Comparison of ENCODE assay signal across 8 mouse cellular contexts in genomic region chr5:122644111-122644607, GRCm38 (mm10). TPM values are rescaled to one million over a fixed set of nuclear protein-coding genes. Genes with fewer than 3 reads are reported as not detected.
A peak's percentile ranks its signal among the peaks of the same experiment; 100 is the strongest.
DNase-seq lines count a peak whose midpoint lies in the region; ATAC-seq and TF ChIP-seq lines count a peak whose summit lies in the region.

No protein-coding gene starts in this region.

- peak overlapping the region; percentile 11; the same call in 1 of the 2 replicates for H3K4me2 ChIP-seq in intestine, embryonic 14.5 days (ENCODE audit: low read length)
- peak overlapping the region; percentile 16 for H3K4me2 ChIP-seq in stomach, embryonic 15.5 days

- H3K27ac ChIP-seq in layer of hippocampus, adult 2 months = peak overlapping the region; percentile 81
- H3K27ac ChIP-seq in MEL (ENCODE audit: control insufficient read depth, low read depth, low read length) (peak overlapping the region; percentile 64), macrophage (peak overlapping the region; percentile 94)
- H3K27ac ChIP-seq in intestine, embryonic 14.5 days (ENCODE audit: low read depth) = no peak overlapping the region
- H3K27ac ChIP-seq in stomach, embryonic 15.5 days = peak overlapping the region; percentile 40; the same call in 1 of the 2 replicates

- DNase-seq in layer of hippocampus, adult 2 months (ENCODE audit: low spot score in 2 of 2) = no peak
- DNase-seq in layer of hippocampus, postnatal 36 days = no peak
- peak; percentile 83 for DNase-seq in MEL (ENCODE audit: low read depth, low spot score)
- DNase-seq in cerebellum, postnatal 36 days = peak; percentile 26 to 33
- DNase-seq in intestine, embryonic 14.5 days (ENCODE audit: low spot score) = no peak
- no peak for DNase-seq in gastrocnemius, postnatal 4 days (ENCODE audit: low spot score in 2 of 2)

- TF ChIP-seq CTCF in layer of hippocampus, adult 2 months (conservative IDR thresholded peaks at IDR 0.05) = no peak
- no peak for TF ChIP-seq CTCF in MEL (IDR thresholded peaks at IDR 0.05 in 2 of 3, conservative IDR thresholded peaks at IDR 0.05 in 1 of 3; ENCODE audit: control insufficient read depth in 1 of 3, insufficient read depth in 1 of 3, low read depth in 2 of 3, low read length in 3 of 3, poor library complexity in 1 of 3, severe bottlenecking in 1 of 3)

- peak; percentile 52 to 83 for TF ChIP-seq EP300 in MEL (IDR thresholded peaks at IDR 0.05; ENCODE audit: low read depth in 1 of 2, low read length in 2 of 2)

- ATAC-seq in intestine, embryonic 14.5 days (replicated peaks; ENCODE audit: low FRiP score, low TSS enrichment, low read depth) = no peak
- ATAC-seq in stomach, embryonic 15.5 days (ENCODE audit: insufficient read depth, low FRiP score, low read depth) = no peak

- no peaks in the 10 kb centered on the region for H3K9me3 ChIP-seq in MEL (replicated peaks; ENCODE audit: insufficient read depth, low read length)
- no peaks in the 10 kb centered on the region for H3K9me3 ChIP-seq in intestine, embryonic 14.5 days (ENCODE audit: control insufficient read depth, low read length)
- H3K9me3 ChIP-seq in stomach, embryonic 15.5 days = no peaks in the 10 kb centered on the region

- no peaks in the 10 kb centered on the region for H3K27me3 ChIP-seq in MEL (ENCODE audit: control insufficient read depth in 1 of 2, insufficient read depth in 2 of 2, low read length in 2 of 2)
- no peaks in the 10 kb centered on the region for H3K27me3 ChIP-seq in intestine, embryonic 14.5 days (replicated peaks; ENCODE audit: control insufficient read depth, insufficient read depth, low read length)
- no peaks in the 10 kb centered on the region for H3K27me3 ChIP-seq in stomach, embryonic 15.5 days (replicated peaks)

- no peak for TF ChIP-seq POLR2A in MEL (IDR thresholded peaks at IDR 0.05; ENCODE audit: control insufficient read depth in 1 of 2, insufficient read depth in 1 of 2, low read depth in 1 of 2, low read length in 2 of 2, poor library complexity in 1 of 2)

- H3K9ac ChIP-seq in MEL (ENCODE audit: control insufficient read depth, low read depth, low read length, poor library complexity, severe bottlenecking) = peak overlapping the region; percentile 47
- H3K9ac ChIP-seq in intestine, embryonic 14.5 days (ENCODE audit: low read length) = no peak overlapping the region
- no peak overlapping the region for H3K9ac ChIP-seq in stomach, embryonic 15.5 days

- 55% methylated on average over 15 of the region's 15 CpGs for WGBS in intestine, embryonic 14.5 days
- under 1% methylated on average over 15 of the region's 15 CpGs for WGBS in macrophage (ENCODE audit: missing documents)
- WGBS in stomach, embryonic 15.5 days = 62% methylated on average over 15 of the region's 15 CpGs

- peaks cover 0 to 33% of the 10 kb centered on the region in 2 experiments; a peak in 2 of 4 replicates for H3K36me3 ChIP-seq in MEL (ENCODE audit: control insufficient read depth in 1 of 2, insufficient read depth in 2 of 2, low read length in 2 of 2)
- no peaks in the 10 kb centered on the region for H3K36me3 ChIP-seq in intestine, embryonic 14.5 days (ENCODE audit: control insufficient read depth, insufficient read depth, low read length)
- peaks cover 28% of the 10 kb centered on the region; the same call in 1 of the 2 replicates for H3K36me3 ChIP-seq in macrophage (ENCODE audit: inconsistent target)
- H3K36me3 ChIP-seq in stomach, embryonic 15.5 days = no peaks in the 10 kb centered on the region

- TF ChIP-seq RAD21 in MEL (IDR thresholded peaks at IDR 0.05; ENCODE audit: low read depth, low read length) = no peak; the same call in 1 of the 2 replicates

- H3K4me1 ChIP-seq in MEL (ENCODE audit: control insufficient read depth in 1 of 2, insufficient read depth in 2 of 2, low read length in 2 of 2) = peaks cover 15 to 41% of the 10 kb centered on the region in 2 experiments
- H3K4me1 ChIP-seq in intestine, embryonic 14.5 days (replicated peaks; ENCODE audit: control insufficient read depth, insufficient read depth, low read length) = peaks cover 4% of the 10 kb centered on the region; the same call in 1 of the 2 replicates
- no peaks in the 10 kb centered on the region for H3K4me1 ChIP-seq in stomach, embryonic 15.5 days

- peaks cover 9% of the 10 kb centered on the region for H3K79me2 ChIP-seq in MEL (ENCODE audit: control insufficient read depth, insufficient read depth, low read length, poor library complexity)
- peaks cover 41% of the 10 kb centered on the region for H3K79me2 ChIP-seq in macrophage (ENCODE audit: inconsistent target)

- peak overlapping the region; percentile 51 for H3K4me3 ChIP-seq in layer of hippocampus, adult 2 months
- H3K4me3 ChIP-seq in MEL (ENCODE audit: control insufficient read depth in 1 of 2, insufficient read depth in 1 of 2, low read depth in 2 of 2, low read length in 2 of 2) (peak overlapping the region; percentile 46 to 70), macrophage (ENCODE audit: inconsistent target) (peak overlapping the region; percentile 69)
- no peak overlapping the region for H3K4me3 ChIP-seq in intestine, embryonic 14.5 days (ENCODE audit: low read depth, low read length)
- peak overlapping the region; percentile 5; the same call in 1 of the 2 replicates for H3K4me3 ChIP-seq in stomach, embryonic 15.5 days (replicated peaks)

TF ChIP-seq in MEL, 35 proteins besides CTCF, POLR2A, EP300 and RAD21 (continues in another document):
- peak; percentile 72 for TF ChIP-seq MXI1 (IDR thresholded peaks at IDR 0.05; ENCODE audit: low read depth, low read length)
- no peak for TF ChIP-seq E2F4 (IDR thresholded peaks at IDR 0.05; ENCODE audit: borderline replicate concordance, low read depth, low read length)
- TF ChIP-seq RCOR1 (IDR thresholded peaks at IDR 0.05; ENCODE audit: low read depth, low read length) = peak; percentile 85
- peak; percentile 66 for TF ChIP-seq TAL1 (IDR thresholded peaks at IDR 0.05; ENCODE audit: low read length)
- TF ChIP-seq CHD1 (IDR thresholded peaks at IDR 0.05; ENCODE audit: low read depth, low read length) = peak; percentile 82; the same call in 1 of the 2 replicates
- peak; percentile 32; the same call in 1 of the 2 replicates for TF ChIP-seq BHLHE40 (IDR thresholded peaks at IDR 0.05; ENCODE audit: borderline replicate concordance, low read depth, low read length)
- 0 out of 4 replicates have a peak, but pooled peaks of 1 of the 2 experiments have one; percentile 10 for TF ChIP-seq USF2 (IDR thresholded peaks at IDR 0.05; ENCODE audit: borderline replicate concordance in 1 of 2, insufficient read depth in 1 of 2, low read depth in 1 of 2, low read length in 2 of 2)
- peak; percentile 64 for TF ChIP-seq SIN3A (IDR thresholded peaks at IDR 0.05; ENCODE audit: low read length)
- no peak for TF ChIP-seq ELF1 (IDR thresholded peaks at IDR 0.05; ENCODE audit: low read depth, low read length)
- TF ChIP-seq TCF12 (IDR thresholded peaks at IDR 0.05; ENCODE audit: low read depth, low read length) = peak; percentile 69
- no peak for TF ChIP-seq TBP (IDR thresholded peaks at IDR 0.05; ENCODE audit: low read depth, low read length)
- TF ChIP-seq GABPA (IDR thresholded peaks at IDR 0.05; ENCODE audit: low read depth, low read length) = no peak
- TF ChIP-seq SMC3 (IDR thresholded peaks at IDR 0.05; ENCODE audit: low read depth, low read length) = no peak
- TF ChIP-seq JUND (IDR thresholded peaks at IDR 0.05; ENCODE audit: low read depth, low read length) = no peak
- no peak for TF ChIP-seq KAT2A (conservative IDR thresholded peaks at IDR 0.05; ENCODE audit: low read depth, low read length)
- TF ChIP-seq NELFE (IDR thresholded peaks at IDR 0.05; ENCODE audit: low read depth, low read length) = peak; percentile 30
- no peak for TF ChIP-seq POLR2AphosphoS5 (IDR thresholded peaks at IDR 0.05; ENCODE audit: borderline replicate concordance, low read depth, low read length)
- 0 out of 2 replicates have a peak, but pooled peaks have one; percentile 22 for TF ChIP-seq MYB (IDR thresholded peaks at IDR 0.05; ENCODE audit: low read depth, low read length)
- TF ChIP-seq ZMIZ1 (IDR thresholded peaks at IDR 0.05; ENCODE audit: low read depth, low read length) = no peak
- TF ChIP-seq GATA1 (IDR thresholded peaks at IDR 0.05; ENCODE audit: low read depth, low read length) = peak; percentile 75

RNA-seq across cellular contexts. Expression of gene P2rx7, which starts 0.4 kb away (rescaled TPM):
- total RNA-seq in layer of hippocampus, adult 2 months (2021) = 1 to 10 TPM; 8.4 to 9.8 TPM
- total RNA-seq in layer of hippocampus, postnatal 36 days (2021) = 1 to 10 TPM; 7.4 to 7.7 TPM
- total RNA-seq in MEL (2012; rRNA removed) = 25.3 and 29.3 TPM in 2 replicates
- polyA plus RNA-seq in MEL (2012; ENCODE audit: insufficient read depth in 1 of 2, insufficient read length in 2 of 2, low read depth in 1 of 2, low replicate concordance in 2 of 2, missing spikeins in 1 of 2) (100 to 1,000 TPM in 1 of 2 experiments, 10 to 100 TPM in 1; 40.8 to 254 TPM), macrophage (2018) (38.1 to 80.9 TPM (median 46.6 TPM) in 3 replicates)
- polyA plus RNA-seq in intestine, embryonic 14.5 days (2014; fragmentation: Nextera tagmentation; extraction: Ambion mirVana) = 1.8 and 2.1 TPM in 2 replicates
- total RNA-seq in macrophage (2018; cell fraction: chromatin; rRNA removed) = 100 to 1,000 TPM in 17 of 26 experiments, 10 to 100 TPM in 9; 73.4 to 206 (median 130) TPM
- total RNA-seq in macrophage (2018; cell fraction: cytosol; rRNA removed) = 10 to 100 TPM; 32.7 to 82.9 (median 53.9) TPM
- 100 to 1,000 TPM in 18 of 26 experiments, 10 to 100 TPM in 8; 59.7 to 190 (median 119) TPM for total RNA-seq in macrophage (2018; cell fraction: nucleus; rRNA removed)
- polyA plus RNA-seq in stomach, embryonic 15.5 days (2015; fragmentation: Nextera tagmentation; extraction: Ambion mirVana) = 2.7 and 3.4 TPM in 2 replicates
- total RNA-seq in gastrocnemius, postnatal 4 days (2021) = 1 to 10 TPM; 5.1 to 6.0 TPM

RNA-seq across cellular contexts. Expression of gene Ift81, which starts 29.8 kb away (rescaled TPM):
- total RNA-seq in layer of hippocampus, adult 2 months (2021) = 10 to 100 TPM; 36.0 to 38.4 TPM
- 10 to 100 TPM; 37.1 to 40.5 TPM for total RNA-seq in layer of hippocampus, postnatal 36 days (2021)
- total RNA-seq in MEL (2012; rRNA removed) = 1.5 TPM in 2 replicates
- polyA plus RNA-seq in MEL (2012; ENCODE audit: insufficient read depth in 1 of 2, insufficient read length in 2 of 2, low read depth in 1 of 2, low replicate concordance in 2 of 2, missing spikeins in 1 of 2) (1 to 10 TPM in 1 of 2 experiments, not detected in 1; 1.9 TPM), macrophage (2018) (1.1 to 2.5 TPM (median 1.2 TPM) in 3 replicates)
- 28.4 and 39.1 TPM in 2 replicates for polyA plus RNA-seq in intestine, embryonic 14.5 days (2014; fragmentation: Nextera tagmentation; extraction: Ambion mirVana)
- total RNA-seq in macrophage (2018; cell fraction: chromatin; rRNA removed) = 1 to 10 TPM in 23 of 26 experiments, under 1 TPM in 1, not detected in 2; 0.70 to 7.9 (median 4.5) TPM
- total RNA-seq in macrophage (2018; cell fraction: cytosol; rRNA removed) = 1 to 10 TPM in 20 of 26 experiments, under 1 TPM in 6; 0.66 to 2.5 (median 1.2) TPM
- 1 to 10 TPM in 24 of 26 experiments, not detected in 2; 1.0 to 6.3 (median 2.8) TPM for total RNA-seq in macrophage (2018; cell fraction: nucleus; rRNA removed)
- 36.2 and 37.2 TPM in 2 replicates for polyA plus RNA-seq in stomach, embryonic 15.5 days (2015; fragmentation: Nextera tagmentation; extraction: Ambion mirVana)
- total RNA-seq in gastrocnemius, postnatal 4 days (2021) = 10 to 100 TPM; 14.9 to 27.0 TPM

Comparison
In these comparisons a context has a peak if more than half of its experiments do, and no peak if none do; other contexts are left out.
1. DNase-seq: peak in MEL (single experiment) and cerebellum, postnatal 36 days (2 of 2); none in layer of hippocampus, adult 2 months (0 of 2), layer of hippocampus, postnatal 36 days (0 of 2), intestine, embryonic 14.5 days (single experiment) and gastrocnemius, postnatal 4 days (0 of 2).